8 mouse cellular contexts compared by ENCODE assay signal in genomic region chr2:173351831-173352755, GRCm38 (mm10).
DNase-seq lines count a peak whose midpoint lies in the region; ATAC-seq and TF ChIP-seq lines count a peak whose summit lies in the region.

No protein-coding gene starts in this region.

- peak overlapping the region; percentile 83 for H3K27ac ChIP-seq in bone marrow macrophage, adult 2 months (ENCODE audit: insufficient read depth, low read depth, low read length)
- H3K27ac ChIP-seq in hindbrain, postnatal 0 days = peak overlapping the region; percentile 56
- peak overlapping the region; percentile 47 for H3K27ac ChIP-seq in liver, embryonic 13.5 days
- H3K27ac ChIP-seq in neural tube, embryonic 13.5 days (replicated peaks) = peak overlapping the region; percentile 74

- 0 out of 2 replicates have a peak overlapping the region, but pooled peaks have one; percentile 3 for H3K4me2 ChIP-seq in hindbrain, postnatal 0 days (ENCODE audit: low read depth, low read length)
- H3K4me2 ChIP-seq in liver, embryonic 13.5 days = no peak overlapping the region
- no peak overlapping the region for H3K4me2 ChIP-seq in neural tube, embryonic 13.5 days

- no peaks in the 10 kb centered on the region for H3K36me3 ChIP-seq in hindbrain, postnatal 0 days (ENCODE audit: insufficient read depth, low read length)
- H3K36me3 ChIP-seq in liver, embryonic 13.5 days = no peaks in the 10 kb centered on the region
- no peaks in the 10 kb centered on the region for H3K36me3 ChIP-seq in neural tube, embryonic 13.5 days

- H3K4me1 ChIP-seq in bone marrow macrophage, adult 2 months (ENCODE audit: control insufficient read depth, insufficient read depth, low read length) = peaks cover 28% of the 10 kb centered on the region
- peaks cover 11% of the 10 kb centered on the region for H3K4me1 ChIP-seq in hindbrain, postnatal 0 days (ENCODE audit: insufficient read depth, low read length)
- H3K4me1 ChIP-seq in liver, embryonic 13.5 days (replicated peaks) = peaks cover 11% of the 10 kb centered on the region; the same call in 1 of the 2 replicates
- H3K4me1 ChIP-seq in neural tube, embryonic 13.5 days (replicated peaks) = peaks cover 31% of the 10 kb centered on the region

- no peak overlapping the region for H3K9ac ChIP-seq in hindbrain, postnatal 0 days (replicated peaks; ENCODE audit: low read length)
- H3K9ac ChIP-seq in liver, embryonic 13.5 days = no peak overlapping the region
- H3K9ac ChIP-seq in neural tube, embryonic 13.5 days = no peak overlapping the region

- no peak for TF ChIP-seq POLR2A in bone marrow macrophage, adult 2 months (IDR thresholded peaks at IDR 0.05; ENCODE audit: borderline replicate concordance, low read depth, low read length)

- H3K4me3 ChIP-seq in bone marrow macrophage, adult 2 months (ENCODE audit: insufficient read depth, low read length) = peak overlapping the region; percentile 6; the same call in 1 of the 2 replicates
- H3K4me3 ChIP-seq in hindbrain, postnatal 0 days (ENCODE audit: low read length) = no peak overlapping the region
- H3K4me3 ChIP-seq in liver, embryonic 13.5 days (replicated peaks) = no peak overlapping the region
- no peak overlapping the region for H3K4me3 ChIP-seq in neural tube, embryonic 13.5 days

- no peaks in the 10 kb centered on the region for H3K9me3 ChIP-seq in hindbrain, postnatal 0 days (ENCODE audit: low read length)
- H3K9me3 ChIP-seq in liver, embryonic 13.5 days (replicated peaks) = no peaks in the 10 kb centered on the region
- no peaks in the 10 kb centered on the region for H3K9me3 ChIP-seq in neural tube, embryonic 13.5 days

- DNase-seq in adrenal gland, adult (ENCODE audit: inconsistent age in 2 of 2, low spot score in 1 of 2) = peak; percentile 34 to 68
- no peak for DNase-seq in adrenal gland, postnatal 4 days (ENCODE audit: low spot score in 2 of 2)
- peak; percentile 75 to 76 for DNase-seq in gastrocnemius, postnatal 36 days
- DNase-seq in hindbrain, postnatal 0 days (ENCODE audit: low spot score) = peak; percentile 71
- DNase-seq in liver, embryonic 13.5 days = no peak
- no peak for DNase-seq in c-Kit-positive CD71-positive TER-119-positive erythroid progenitor cells, embryonic 14.5 days (ENCODE audit: low spot score)

- TF ChIP-seq CTCF in bone marrow macrophage, adult 2 months (IDR thresholded peaks at IDR 0.05; ENCODE audit: low read depth, low read length) = no peak
- TF ChIP-seq CTCF in hindbrain, postnatal 0 days (IDR thresholded peaks at IDR 0.05; ENCODE audit: low read depth) = no peak

- intact Hi-C loops in gastrocnemius, postnatal 36 days (cut with DNase I) = no loop called here

- 31% methylated on average over 18 of the region's 18 CpGs for whole genome bisulfite sequencing in hindbrain, postnatal 0 days
- 59% methylated on average over 18 of the region's 18 CpGs for WGBS in liver, embryonic 13.5 days (ENCODE audit: insufficient replicate concordance)
- WGBS in neural tube, embryonic 13.5 days = 57% methylated on average over 18 of the region's 18 CpGs

- peak; percentile 57 for ATAC-seq in hindbrain, postnatal 0 days
- no peak for ATAC-seq in liver, embryonic 13.5 days (ENCODE audit: low read depth)
- peak; percentile 24; the same call in 1 of the 2 replicates for ATAC-seq in neural tube, embryonic 13.5 days (ENCODE audit: low read depth)

- H3K27me3 ChIP-seq in hindbrain, postnatal 0 days (ENCODE audit: insufficient read depth, low read length) = no peaks in the 10 kb centered on the region
- no peaks in the 10 kb centered on the region for H3K27me3 ChIP-seq in liver, embryonic 13.5 days
- no peaks in the 10 kb centered on the region for H3K27me3 ChIP-seq in neural tube, embryonic 13.5 days

Comparison
In these comparisons a context has a peak if more than half of its experiments do, and no peak if none do; other contexts are left out.
1. DNase-seq: peak in adrenal gland, adult (2 of 2), gastrocnemius, postnatal 36 days (2 of 2) and hindbrain, postnatal 0 days (single experiment); none in adrenal gland, postnatal 4 days (0 of 2), liver, embryonic 13.5 days (single experiment) and c-Kit-positive CD71-positive TER-119-positive erythroid progenitor cells, embryonic 14.5 days (single experiment).
2. Peak in every context shown above with its lines, with median percentiles within 50 percentile points of each other: H3K27ac ChIP-seq.